Mouse (Mus musculus) liver, postnatal 0 days (tissue): ENCODE results near the gene Gm48552.

Experiments used
- CTCF ChIP-seq: sonication (generic); IDR thresholded peaks from 2 replicates; pipeline ENCODE4 v1.5.1; 2016; ENCODE audit warnings: antibody characterized with exemption, low read depth
- EP300 ChIP-seq: IDR thresholded peaks from 2 replicates; pipeline ENCODE4 v1.6.1; 2016; ENCODE audit warnings: antibody characterized with exemption, low read depth, mild to moderate bottlenecking

DNA sequence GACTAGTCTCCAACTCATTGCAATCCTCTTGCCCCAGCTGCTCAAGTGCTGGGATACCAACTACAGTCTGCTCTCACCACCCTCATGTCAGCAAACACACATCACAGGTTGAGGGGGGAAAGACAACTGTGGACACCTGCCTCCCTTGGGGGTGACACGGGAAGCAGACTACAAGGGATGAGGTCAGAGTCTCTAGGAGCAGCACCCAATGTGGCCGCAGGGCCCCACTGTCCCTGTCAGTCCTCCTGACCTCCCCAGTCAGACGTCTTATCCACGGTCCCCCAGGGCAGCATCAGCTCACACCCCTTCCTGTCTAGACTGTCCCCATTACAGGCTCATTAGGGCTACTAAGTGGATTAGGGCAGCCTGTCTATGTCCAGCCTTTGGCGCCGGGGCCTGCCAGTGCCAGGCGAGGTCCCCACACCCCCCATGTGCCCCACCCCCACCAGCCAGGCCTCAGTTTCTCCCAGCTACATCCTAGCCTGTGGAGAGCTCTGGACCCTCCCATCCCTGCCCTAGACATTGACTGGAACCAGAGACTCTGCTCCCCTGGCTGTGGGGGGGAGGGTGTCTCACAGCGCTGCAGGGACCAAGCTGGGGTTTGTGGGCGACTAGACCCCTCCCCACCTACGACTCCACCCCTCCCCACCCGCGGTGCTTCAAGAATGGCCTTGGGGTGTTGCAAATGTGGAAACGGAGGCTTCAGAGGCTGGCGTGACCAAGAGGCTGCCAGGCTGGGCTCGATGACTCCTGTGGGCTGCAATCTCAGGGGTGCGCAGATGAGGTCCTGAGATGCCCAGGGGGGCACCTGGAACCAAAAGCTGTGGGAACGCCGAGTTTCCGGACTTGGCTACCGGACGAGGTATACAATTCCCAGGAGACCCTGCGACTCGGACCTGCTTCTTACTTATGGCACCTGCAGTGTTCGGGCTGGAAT, 18.0 kb downstream of the Gm48552 start:
- TF ChIP-seq CTCF: no peak
- TF ChIP-seq EP300: no peak
